Mouse (Mus musculus) CH12.LX (cell line): ENCODE results near the gene Tnfrsf14.

Source experiments
- CTCF ChIP-seq, 2 experiments: IDR thresholded peaks in 1 of 2; conservative IDR thresholded peaks in 1 of 2; 2 replicates each; pipeline ENCODE4 v1.5.1; 2011 to 2012; ENCODE audit warnings: low read depth in 2 of 2, low read length in 2 of 2, improper control_type of control experiment in 1 of 2, inconsistent platforms in 1 of 2, mild to moderate bottlenecking in 1 of 2, moderate library complexity in 1 of 2
- UBTF ChIP-seq: IDR thresholded peaks from 2 replicates; pipeline ENCODE4 v1.6.1; 2012; ENCODE audit warnings: low read depth, mild to moderate bottlenecking, inconsistent platforms, low read length, improper control_type of control experiment, moderate library complexity

DNA sequence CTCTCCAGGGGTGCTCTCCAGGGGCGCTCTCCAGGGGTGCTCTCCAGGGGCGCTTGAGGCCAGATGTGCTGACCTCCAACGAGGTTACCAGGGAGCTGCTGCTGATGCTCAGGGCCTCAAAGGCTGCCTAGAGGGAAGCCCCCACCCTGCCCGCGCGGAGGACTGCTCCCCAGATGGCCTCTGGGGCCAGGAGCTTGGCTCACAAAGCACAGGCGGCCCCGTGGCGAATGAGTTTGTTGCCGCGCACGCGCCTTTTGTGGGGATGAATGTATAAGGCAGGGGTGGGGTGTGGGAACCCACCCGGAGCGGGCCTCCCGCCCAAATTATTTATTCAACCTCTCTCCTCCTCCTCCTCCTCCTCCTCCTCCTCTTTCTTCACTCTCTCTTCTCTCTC is 21.2 kb upstream of the Tnfrsf14 start:
- TF ChIP-seq CTCF (conservative IDR thresholded peaks at IDR 0.05 in 1 of 2, IDR thresholded peaks at IDR 0.05 in 1 of 2; ENCODE audit: low read depth in 2 of 2, low read length in 2 of 2), result no peak
- TF ChIP-seq UBTF, result no peak
